Mouse (Mus musculus): Measurements from ENCODE around the gene Odf3l2. TPM values are rescaled to one million over a fixed set of nuclear protein-coding genes. Genes with fewer than 3 reads are reported as not detected.

Odf3l2 gene
- not detected in 2 replicates for polyA plus RNA-seq (2014; fragmentation: Nextera tagmentation; extraction: Ambion mirVana)

GRCm38 (mm10) chr10:79645711-79646110 is at the start of gene Odf3l2:
Gene Odf3l2, minus strand, starts transcription at chr10:79645738.
- no peak for DNase-seq (ENCODE audit: low spot score)
- WGBS: 72% methylated on average over 8 of the region's 8 CpGs
- Histone ChIP-seq H3K4me2 (ENCODE audit: low read depth, severe bottlenecking) (no peak within 1 kb of the TSS), H3K36me3 (ENCODE audit: control insufficient read depth, insufficient read depth, low read length) (no peaks in the 10 kb centered on the region), H3K27me3 (ENCODE audit: control insufficient read depth, insufficient read depth, low read length) (no peaks in the 10 kb centered on the region), H3K4me1 (ENCODE audit: control insufficient read depth, insufficient read depth, low read length) (no peaks in the 10 kb centered on the region), H3K9me3 (ENCODE audit: control insufficient read depth, low read length) (no peaks in the 10 kb centered on the region), H3K27ac (replicated peaks; ENCODE audit: low read depth, low read length) (no peak within 1 kb of the TSS), H3K9ac (ENCODE audit: low read length) (no peak within 1 kb of the TSS), H3K4me3 (ENCODE audit: low read depth, low read length) (no peak within 1 kb of the TSS)
- no peak for ATAC-seq (ENCODE audit: insufficient number of reproducible peaks, low FRiP score, low TSS enrichment, low read depth)

- no peak overlapping the region for H3K9ac ChIP-seq (ENCODE audit: low read length)
- H3K27ac ChIP-seq (replicated peaks; ENCODE audit: low read depth, low read length): no peak overlapping the region
- DNase-seq (ENCODE audit: low spot score): no peak
Observed at GRCm38 (mm10) chr10:79694379-79694655, 48.8 kb upstream of the Odf3l2 start.

GRCm38 (mm10) chr10:79693580-79694378 is 48.2 kb upstream of the Odf3l2 start:
- Histone ChIP-seq H3K9ac (ENCODE audit: low read length) (no peak overlapping the region), H3K4me1 (ENCODE audit: control insufficient read depth, insufficient read depth, low read length) (peaks cover 8% of the 10 kb centered on the region; the same call in 1 of the 2 replicates), H3K36me3 (ENCODE audit: control insufficient read depth, insufficient read depth, low read length) (peaks cover 2% of the 10 kb centered on the region; the same call in 1 of the 2 replicates), H3K4me2 (ENCODE audit: low read depth, severe bottlenecking) (no peak overlapping the region), H3K27ac (replicated peaks; ENCODE audit: low read depth, low read length) (no peak overlapping the region), H3K27me3 (ENCODE audit: control insufficient read depth, insufficient read depth, low read length) (no peaks in the 10 kb centered on the region), H3K4me3 (ENCODE audit: low read depth, low read length) (no peak overlapping the region), H3K9me3 (ENCODE audit: control insufficient read depth, low read length) (no peaks in the 10 kb centered on the region)
- 74% methylated on average over 12 of the region's 12 CpGs for WGBS
- DNase-seq (ENCODE audit: low spot score) (no peak), ATAC-seq (ENCODE audit: insufficient number of reproducible peaks, low FRiP score, low TSS enrichment, low read depth) (no peak)

More at GRCm38 (mm10) chr10:79694379-79694655, 48.8 kb upstream of the Odf3l2 start:
- Histone ChIP-seq H3K4me3 (ENCODE audit: low read depth, low read length) (no peak overlapping the region), H3K4me2 (ENCODE audit: low read depth, severe bottlenecking) (no peak overlapping the region), H3K36me3 (ENCODE audit: control insufficient read depth, insufficient read depth, low read length) (no peaks in the 10 kb centered on the region), H3K9me3 (ENCODE audit: control insufficient read depth, low read length) (no peaks in the 10 kb centered on the region), H3K4me1 (ENCODE audit: control insufficient read depth, insufficient read depth, low read length) (peaks cover 8% of the 10 kb centered on the region; the same call in 1 of the 2 replicates), H3K27me3 (ENCODE audit: control insufficient read depth, insufficient read depth, low read length) (no peaks in the 10 kb centered on the region)
- no peak for ATAC-seq (ENCODE audit: insufficient number of reproducible peaks, low FRiP score, low TSS enrichment, low read depth)
- WGBS: 89% methylated on average over 6 of the region's 6 CpGs

GRCm38 (mm10) chr10:79691986-79692548 is 46.5 kb upstream of the Odf3l2 start:
- ATAC-seq (ENCODE audit: insufficient number of reproducible peaks, low FRiP score, low TSS enrichment, low read depth) (no peak), DNase-seq (ENCODE audit: low spot score) (no peak)
- Histone ChIP-seq H3K27me3 (ENCODE audit: control insufficient read depth, insufficient read depth, low read length) (no peaks in the 10 kb centered on the region), H3K9me3 (ENCODE audit: control insufficient read depth, low read length) (no peaks in the 10 kb centered on the region), H3K4me2 (ENCODE audit: low read depth, severe bottlenecking) (no peak overlapping the region), H3K4me1 (ENCODE audit: control insufficient read depth, insufficient read depth, low read length) (peaks cover 8% of the 10 kb centered on the region; the same call in 1 of the 2 replicates), H3K9ac (ENCODE audit: low read length) (no peak overlapping the region), H3K4me3 (ENCODE audit: low read depth, low read length) (no peak overlapping the region), H3K27ac (replicated peaks; ENCODE audit: low read depth, low read length) (no peak overlapping the region), H3K36me3 (ENCODE audit: control insufficient read depth, insufficient read depth, low read length) (peaks cover 9% of the 10 kb centered on the region)
- 95% methylated on average over 2 of the region's 2 CpGs for WGBS

- Histone ChIP-seq H3K4me3 (ENCODE audit: low read depth, low read length) (no peak overlapping the region), H3K9ac (ENCODE audit: low read length) (no peak overlapping the region), H3K27ac (replicated peaks; ENCODE audit: low read depth, low read length) (no peak overlapping the region), H3K36me3 (ENCODE audit: control insufficient read depth, insufficient read depth, low read length) (peaks cover 26% of the 10 kb centered on the region), H3K27me3 (ENCODE audit: control insufficient read depth, insufficient read depth, low read length) (no peaks in the 10 kb centered on the region), H3K4me2 (ENCODE audit: low read depth, severe bottlenecking) (no peak overlapping the region), H3K9me3 (ENCODE audit: control insufficient read depth, low read length) (no peaks in the 10 kb centered on the region), H3K4me1 (ENCODE audit: control insufficient read depth, insufficient read depth, low read length) (no peaks in the 10 kb centered on the region)
- ATAC-seq (ENCODE audit: insufficient number of reproducible peaks, low FRiP score, low TSS enrichment, low read depth) (no peak), DNase-seq (ENCODE audit: low spot score) (no peak)
- 91% methylated on average over 3 of the region's 3 CpGs for WGBS
Observed at GRCm38 (mm10) chr10:79689178-79689577, 43.6 kb upstream of the Odf3l2 start.

GRCm38 (mm10) chr10:79688720-79689119 is 43.2 kb upstream of the Odf3l2 start, which contains the start of gene Gzmm:
Gene Gzmm, plus strand, starts transcription at chr10:79689020.
- H3K4me3 ChIP-seq (ENCODE audit: low read depth, low read length): no peak within 1 kb of the TSS
- no peak within 1 kb of the TSS for H3K27ac ChIP-seq (replicated peaks; ENCODE audit: low read depth, low read length)
- H3K4me2 ChIP-seq (ENCODE audit: low read depth, severe bottlenecking): no peak within 1 kb of the TSS
- WGBS: 84% methylated on average over 4 of the region's 4 CpGs
- no peak for ATAC-seq (ENCODE audit: insufficient number of reproducible peaks, low FRiP score, low TSS enrichment, low read depth)
- H3K9me3 ChIP-seq (ENCODE audit: control insufficient read depth, low read length): no peaks in the 10 kb centered on the region
- no peaks in the 10 kb centered on the region for H3K27me3 ChIP-seq (ENCODE audit: control insufficient read depth, insufficient read depth, low read length)
- DNase-seq (ENCODE audit: low spot score): no peak
- H3K4me1 ChIP-seq (ENCODE audit: control insufficient read depth, insufficient read depth, low read length): no peaks in the 10 kb centered on the region
- no peak within 1 kb of the TSS for H3K9ac ChIP-seq (ENCODE audit: low read length)
- peaks cover 28% of the 10 kb centered on the region for H3K36me3 ChIP-seq (ENCODE audit: control insufficient read depth, insufficient read depth, low read length)

- H3K4me1 ChIP-seq (ENCODE audit: control insufficient read depth, insufficient read depth, low read length): peaks cover 7% of the 10 kb centered on the region
- H3K4me3 ChIP-seq (ENCODE audit: low read depth, low read length): no peak overlapping the region
- H3K9me3 ChIP-seq (ENCODE audit: control insufficient read depth, low read length): no peaks in the 10 kb centered on the region
- 97% methylated on average over 6 of the region's 6 CpGs for WGBS
- peaks cover 28% of the 10 kb centered on the region for H3K36me3 ChIP-seq (ENCODE audit: control insufficient read depth, insufficient read depth, low read length)
- H3K4me2 ChIP-seq (ENCODE audit: low read depth, severe bottlenecking): no peak overlapping the region
- H3K27ac ChIP-seq (replicated peaks; ENCODE audit: low read depth, low read length): no peak overlapping the region
- DNase-seq (ENCODE audit: low spot score) (no peak), ATAC-seq (ENCODE audit: insufficient number of reproducible peaks, low FRiP score, low TSS enrichment, low read depth) (no peak)
- no peaks in the 10 kb centered on the region for H3K27me3 ChIP-seq (ENCODE audit: control insufficient read depth, insufficient read depth, low read length)
- H3K9ac ChIP-seq (ENCODE audit: low read length): no peak overlapping the region
Observed at GRCm38 (mm10) chr10:79687513-79687912, 42.0 kb upstream of the Odf3l2 start.

- Histone ChIP-seq H3K9me3 (ENCODE audit: control insufficient read depth, low read length) (no peaks in the 10 kb centered on the region), H3K4me3 (ENCODE audit: low read depth, low read length) (no peak overlapping the region), H3K27me3 (ENCODE audit: control insufficient read depth, insufficient read depth, low read length) (no peaks in the 10 kb centered on the region), H3K9ac (ENCODE audit: low read length) (no peak overlapping the region), H3K27ac (replicated peaks; ENCODE audit: low read depth, low read length) (no peak overlapping the region), H3K4me1 (ENCODE audit: control insufficient read depth, insufficient read depth, low read length) (peaks cover 7% of the 10 kb centered on the region), H3K36me3 (ENCODE audit: control insufficient read depth, insufficient read depth, low read length) (peaks cover 28% of the 10 kb centered on the region), H3K4me2 (ENCODE audit: low read depth, severe bottlenecking) (no peak overlapping the region)
- DNase-seq (ENCODE audit: low spot score) (no peak), ATAC-seq (ENCODE audit: insufficient number of reproducible peaks, low FRiP score, low TSS enrichment, low read depth) (no peak)
- 100% methylated on average over 1 of the region's 1 CpGs for WGBS
Observed at GRCm38 (mm10) chr10:79686691-79687090, 41.2 kb upstream of the Odf3l2 start.
